Mouse (Mus musculus) right cerebral cortex, adult 18-20 months (tissue): ENCODE data around the gene Kcnrg.
A peak's percentile ranks its signal among the peaks of the same experiment; 100 is the strongest.
"Not testable (repeated sequence)": the region's sequence is repeated elsewhere in the genome, so short reads cannot be mapped to it uniquely, and the experiment has no call there.

Source experiments
- DNase-seq: peaks from one replicate; pipeline ENCODE4 v3.0.0; 2022; ENCODE audit warnings: mixed read lengths

Kcnrg gene

GRCm38 (mm10) chr14:61607157-61607556 lies at the start of gene Kcnrg:
Gene Kcnrg, plus strand, starts transcription at chr14:61607457.
- DNase-seq, result no peak

DNA sequence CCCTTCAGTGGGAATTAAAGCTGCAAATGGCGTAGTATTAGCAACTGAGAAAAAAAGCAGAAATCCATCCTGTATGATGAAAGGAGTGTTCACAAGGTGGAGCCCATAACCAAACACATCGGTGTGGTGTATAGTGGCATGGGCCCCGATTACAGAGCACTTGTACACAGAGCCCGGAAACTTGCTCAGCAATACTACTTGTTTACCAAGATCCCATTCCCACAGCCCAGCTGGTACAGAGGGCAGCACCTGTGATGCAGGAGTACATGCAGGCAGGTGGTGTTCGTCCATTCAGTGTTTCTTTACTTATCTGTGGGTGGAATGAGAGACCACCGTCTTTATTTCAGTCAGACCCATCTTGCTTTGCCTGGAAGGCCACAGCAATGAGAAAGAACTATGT lies 48.4 kb upstream of the Kcnrg start:
- DNase-seq, result no peak

DNA sequence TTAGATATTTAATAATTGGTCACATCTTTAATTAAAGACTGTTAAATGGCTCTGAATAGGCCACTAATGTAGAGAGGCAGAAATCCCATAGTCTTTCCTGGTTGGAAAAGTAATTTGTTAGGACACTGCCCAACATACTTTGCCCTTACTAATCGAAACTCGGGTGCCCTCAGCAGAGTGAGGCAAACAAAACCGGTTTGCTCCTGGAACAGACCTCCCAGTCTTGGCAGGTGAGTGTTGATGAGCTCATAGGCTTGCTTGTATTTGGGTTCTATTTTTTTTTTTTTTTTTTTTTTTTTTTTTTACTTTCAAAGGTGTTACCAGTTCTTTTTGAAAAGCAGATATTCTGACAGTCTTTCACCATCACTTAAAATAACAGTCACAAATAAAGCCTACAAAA lies 47.4 kb upstream of the Kcnrg start:
- no peak for DNase-seq

DNA sequence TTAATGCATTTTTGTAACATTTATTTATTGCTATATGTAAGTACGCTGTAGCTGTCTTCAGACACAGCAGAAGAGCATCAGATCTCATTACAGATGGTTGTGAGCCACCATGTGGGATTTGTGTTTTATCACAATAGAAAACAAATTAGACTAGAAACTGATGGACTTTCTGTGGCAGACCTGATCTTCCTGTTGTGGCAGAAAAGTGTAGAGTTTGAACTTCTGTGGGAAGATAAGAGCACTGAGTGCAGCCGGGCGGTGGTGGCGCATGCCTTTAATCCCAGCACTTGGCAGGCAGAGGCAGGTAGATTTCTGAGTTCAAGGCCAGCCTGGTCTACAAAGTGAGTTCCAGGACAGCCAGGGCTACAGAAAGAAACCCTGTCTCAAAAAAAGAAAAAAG lies 41.0 kb upstream of the Kcnrg start:
- DNase-seq, result not testable (repeated sequence)

DNA sequence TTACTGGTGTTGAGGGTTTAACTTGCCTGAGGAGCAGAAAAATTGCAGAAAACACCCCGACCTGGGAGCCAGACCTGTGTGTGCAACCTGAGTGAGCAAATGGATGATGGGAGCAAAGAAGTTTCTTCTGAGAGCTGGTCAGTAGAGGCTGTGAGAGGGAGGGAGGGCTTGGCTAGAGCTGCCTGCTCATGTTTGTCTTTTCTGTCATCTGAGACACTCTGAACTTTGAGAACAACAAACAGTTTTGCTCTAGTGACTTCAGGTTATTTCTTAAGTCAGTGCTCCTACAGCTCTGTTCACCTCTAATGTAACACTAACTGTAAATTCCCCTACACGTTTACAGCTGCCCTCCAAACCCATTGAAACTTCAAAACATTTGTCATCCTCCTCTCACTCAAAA lies 37.9 kb upstream of the Kcnrg start:
- no peak for DNase-seq

GRCm38 (mm10) chr14:61571366-61571765 lies 35.9 kb upstream of the Kcnrg start:
- DNase-seq, result peak; percentile 82

GRCm38 (mm10) chr14:61572131-61572530 lies 35.1 kb upstream of the Kcnrg start:
- DNase-seq, result no peak

DNA sequence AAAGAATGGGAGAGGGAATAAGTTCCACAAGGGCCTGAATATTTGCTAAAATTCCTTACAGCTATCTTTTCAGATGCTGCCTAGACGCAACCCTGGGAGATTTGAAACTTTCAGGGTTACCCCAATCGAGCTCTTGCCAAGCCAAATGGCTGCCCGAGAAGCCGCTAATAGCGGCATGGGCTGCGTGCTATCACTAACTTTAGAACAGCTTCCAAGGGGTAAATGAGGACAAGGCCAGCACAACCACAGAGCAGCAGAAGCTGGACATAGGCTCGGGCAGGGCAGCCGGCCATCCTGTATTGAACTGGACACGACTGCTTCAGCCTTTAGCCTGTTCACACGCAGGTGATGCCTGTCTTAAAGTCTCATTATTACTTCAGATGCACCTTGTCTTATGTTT lies 32.2 kb upstream of the Kcnrg start:
- no peak for DNase-seq

DNA sequence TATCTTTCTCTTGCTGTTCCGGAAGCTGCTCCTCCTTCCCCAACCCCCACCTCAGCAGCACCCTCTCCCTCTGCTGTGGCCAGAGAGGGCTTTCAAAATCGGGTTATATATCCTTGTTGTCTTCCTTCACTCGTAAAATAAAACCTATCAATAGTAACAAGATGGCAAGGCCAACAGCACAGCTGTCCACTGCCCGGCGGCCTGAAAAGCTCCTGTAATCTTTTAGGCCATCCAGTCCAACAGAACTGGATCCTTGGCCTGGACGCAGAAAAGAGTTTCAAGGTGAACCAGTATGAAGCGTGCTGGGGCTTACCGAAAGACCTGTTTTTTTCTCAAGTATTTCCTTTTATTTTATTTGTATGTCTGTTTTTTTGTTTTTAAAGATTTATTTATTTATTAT lies 31.3 kb upstream of the Kcnrg start:
- DNase-seq, result no peak

- no peak for DNase-seq
These were observed 17.8 kb upstream of the Kcnrg start for GRCm38 (mm10) chr14:61589288-61590065.

DNA sequence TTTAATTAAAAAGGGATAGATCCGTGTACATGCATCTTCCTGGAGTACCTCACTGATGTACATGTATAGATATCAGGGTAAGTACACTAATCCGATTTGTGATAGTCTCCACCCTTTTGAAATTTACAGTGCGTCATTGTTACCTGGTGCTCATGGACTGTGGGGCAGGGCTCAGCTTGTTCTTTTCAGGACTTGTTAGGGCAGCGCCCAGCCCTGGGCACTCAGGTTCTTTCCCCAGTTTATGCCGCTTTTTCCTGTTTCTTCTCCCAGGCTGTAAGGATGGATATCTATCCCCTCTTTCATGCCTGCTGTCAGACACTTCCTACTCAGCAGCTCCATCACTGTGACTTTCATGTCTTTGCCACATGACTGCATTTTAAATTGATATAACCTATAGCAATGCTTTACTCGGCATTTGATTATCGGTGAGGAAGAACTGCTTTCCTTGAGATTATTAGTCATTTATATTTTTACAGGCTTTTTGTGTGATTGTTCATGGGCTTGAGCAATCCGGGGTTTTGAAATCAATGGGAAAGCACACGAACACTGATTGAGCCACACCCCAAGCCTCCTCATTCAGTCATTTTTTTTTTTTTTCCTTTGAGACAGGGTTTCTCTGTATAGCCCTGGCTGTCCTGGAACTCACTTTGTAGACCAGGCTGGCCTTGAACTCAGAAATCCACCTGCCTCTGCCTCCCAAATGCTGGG lies 10.4 kb upstream of the Kcnrg start:
- no peak for DNase-seq

GRCm38 (mm10) chr14:61597968-61598367 lies 9.3 kb upstream of the Kcnrg start, which contains the start of gene Trim13:
Gene Trim13, plus strand, starts transcription at chr14:61598247.
- no peak for DNase-seq

DNA sequence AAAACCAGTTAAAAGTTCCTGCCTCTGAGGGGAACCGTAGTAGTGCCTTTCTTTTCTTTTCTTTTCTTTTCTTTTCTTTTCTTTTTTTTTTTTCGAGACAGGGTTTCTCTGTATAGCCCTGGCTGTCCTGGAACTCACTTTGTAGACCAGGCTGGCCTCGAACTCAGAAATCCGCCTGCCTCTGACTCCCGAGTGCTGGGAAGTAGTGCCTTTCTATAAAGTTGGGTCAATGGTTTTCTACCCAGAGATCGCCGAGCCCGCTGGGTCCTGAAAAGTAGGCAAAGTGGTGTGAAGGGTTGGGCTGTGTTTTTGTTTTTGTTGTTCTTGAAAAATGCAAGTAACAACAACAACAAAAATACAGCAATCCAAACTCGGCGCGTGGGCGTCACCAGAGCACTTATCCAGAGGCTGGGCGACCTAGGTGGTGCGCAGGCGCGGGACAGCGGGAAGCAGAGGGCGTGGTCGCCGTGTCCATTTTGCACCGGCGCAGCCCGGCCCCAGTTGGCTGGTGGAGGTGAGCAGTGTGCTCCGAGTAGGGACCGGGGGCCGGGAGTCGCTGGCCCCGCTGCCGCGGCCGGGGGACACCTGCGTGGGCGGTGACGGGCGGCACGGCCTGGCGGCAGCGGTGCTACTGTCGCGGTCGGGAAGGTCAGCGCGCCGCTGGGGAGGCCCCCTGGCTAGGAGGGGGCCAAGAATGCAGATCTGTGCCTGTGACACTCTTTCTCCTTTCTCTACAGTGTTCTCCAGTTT lies 8.0 kb upstream of the Kcnrg start:
- DNase-seq, result peak; percentile 93

DNA sequence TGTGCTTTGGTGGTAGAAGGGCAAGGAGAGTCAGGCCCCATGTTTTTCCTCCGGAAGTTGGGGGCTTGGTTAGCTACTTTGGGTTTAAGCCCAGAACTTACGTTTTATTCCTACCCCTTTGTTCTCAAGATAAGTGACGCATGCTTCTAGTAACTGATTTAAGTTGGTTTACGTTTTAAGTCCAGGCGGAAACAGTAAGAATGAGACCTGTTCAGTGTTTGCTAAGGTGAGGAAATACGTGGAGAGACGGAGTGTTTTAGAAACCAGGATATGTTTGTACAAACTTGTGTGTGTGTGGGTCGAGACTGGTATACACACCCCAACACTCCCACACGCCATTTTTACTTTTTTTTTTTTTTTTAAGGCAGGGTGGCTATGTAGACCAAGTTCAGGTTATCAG lies 5.9 kb upstream of the Kcnrg start:
- no peak for DNase-seq

- no peak for DNase-seq
These were observed 4.0 kb upstream of the Kcnrg start for GRCm38 (mm10) chr14:61603069-61603755.

- DNase-seq, result no peak
These were observed 3.2 kb upstream of the Kcnrg start for GRCm38 (mm10) chr14:61604081-61604480.

- not testable (repeated sequence) for DNase-seq
These were observed 1.2 kb upstream of the Kcnrg start for GRCm38 (mm10) chr14:61606088-61606487.

GRCm38 (mm10) chr14:61611766-61612165 lies 4.5 kb downstream of the Kcnrg start:
- no peak for DNase-seq

GRCm38 (mm10) chr14:61613319-61613718 lies 6.1 kb downstream of the Kcnrg start:
- DNase-seq, result no peak

DNA sequence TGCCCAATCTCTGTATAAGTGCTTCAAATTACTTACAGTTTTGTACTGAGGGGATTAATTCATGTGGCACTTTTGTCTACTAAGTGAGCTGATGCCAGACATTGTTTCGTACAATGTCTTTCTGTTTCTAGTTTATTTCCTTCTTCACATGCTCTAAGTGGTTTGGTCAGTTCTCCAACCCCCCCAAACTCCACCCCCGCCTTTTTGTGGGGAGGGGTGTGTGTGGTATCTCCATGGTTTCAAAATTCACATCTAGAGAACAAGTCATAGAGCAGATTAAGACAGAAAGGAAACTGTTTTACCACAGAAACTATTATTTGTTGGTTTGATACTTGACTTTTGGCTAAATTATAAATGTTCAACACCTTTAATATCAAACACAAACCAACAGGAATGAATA lies 13.1 kb downstream of the Kcnrg start:
- DNase-seq, result no peak

GRCm38 (mm10) chr14:61635969-61636368 lies 28.7 kb downstream of the Kcnrg start:
- DNase-seq, result no peak

DNA sequence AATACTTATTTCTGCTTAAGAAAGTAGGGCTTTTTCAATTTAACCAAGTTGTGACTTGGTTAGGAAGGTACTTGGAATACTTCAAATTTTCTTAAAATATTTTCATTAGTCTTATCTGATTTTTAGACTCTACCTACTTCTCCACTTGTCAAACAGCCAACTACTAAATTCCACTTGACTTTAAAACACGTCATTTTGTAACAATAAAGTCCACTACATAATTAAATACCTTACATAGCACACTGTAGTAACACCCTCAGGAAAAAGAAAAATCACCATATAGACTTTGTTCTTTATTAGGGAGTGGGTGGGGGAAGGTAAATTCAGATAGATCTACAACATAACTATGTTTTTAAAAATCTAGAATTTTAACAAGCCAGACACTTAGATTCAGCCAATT lies 35.4 kb downstream of the Kcnrg start:
- no peak for DNase-seq

DNA sequence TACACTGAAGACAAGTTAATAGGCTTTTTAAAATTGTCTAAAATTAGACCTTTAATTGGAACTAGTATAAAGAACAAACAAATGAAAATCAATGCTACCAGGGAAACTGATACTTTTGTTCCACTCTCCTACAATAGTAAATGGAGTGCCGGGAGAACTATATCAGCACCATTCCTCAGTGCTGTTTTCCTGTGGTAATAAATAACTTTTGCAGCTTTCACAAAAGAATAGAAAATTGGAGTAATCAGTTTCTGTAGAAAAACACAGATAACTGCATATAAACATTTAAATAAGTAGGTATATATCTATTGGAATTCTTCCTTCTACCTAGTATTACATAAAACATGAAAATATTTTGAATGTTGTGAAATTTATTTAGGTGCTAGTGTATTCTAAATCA lies 38.3 kb downstream of the Kcnrg start:
- no peak for DNase-seq
